Mouse (Mus musculus): Measurements from ENCODE around the gene Pdss2. TPM values are rescaled to one million over a fixed set of nuclear protein-coding genes. Genes with fewer than 3 reads are reported as not detected.

Gene Pdss2
- polyA plus RNA-seq (2015; fragmentation: Nextera tagmentation; extraction: Ambion mirVana), result 7.8 and 8.0 TPM in 2 replicates

DNA sequence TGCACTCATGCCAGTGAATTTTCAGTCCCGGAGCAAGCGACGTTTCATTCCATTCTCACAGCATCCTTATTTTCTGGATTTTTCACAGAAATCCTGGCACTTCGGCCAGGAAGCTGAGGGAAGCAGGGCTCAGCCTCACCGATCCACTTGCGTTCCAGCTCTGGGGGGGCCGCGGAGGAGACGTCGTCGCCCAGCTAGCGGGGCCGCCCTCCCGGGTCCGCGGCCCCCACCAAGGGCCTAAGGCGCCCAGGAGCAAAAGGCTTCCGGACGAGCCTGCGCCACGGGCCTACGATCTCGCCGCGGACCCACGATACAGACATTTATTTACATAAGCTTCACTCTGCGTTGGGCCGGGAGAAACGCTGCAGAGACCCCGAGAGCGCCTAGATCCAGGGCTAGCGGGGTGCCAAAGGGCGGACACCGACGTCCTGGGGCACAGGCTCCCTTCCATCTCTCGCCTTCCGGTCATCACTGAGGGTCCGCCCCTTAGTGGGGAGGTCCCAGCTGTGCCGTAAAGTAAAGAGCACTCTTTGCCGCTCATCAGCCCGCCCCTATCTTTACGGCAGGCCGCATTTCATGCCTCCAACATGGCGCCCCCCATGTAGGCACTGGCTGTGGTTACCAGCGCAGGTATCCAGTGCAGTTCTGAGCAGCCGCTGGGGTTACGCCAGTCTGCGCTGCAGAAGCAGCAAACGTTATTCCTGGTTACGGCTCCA lies at the start of gene Pdss2:
TSS of gene Pdss2 (plus strand) at position 577 of the 716 bp plus-strand sequence.
- Histone ChIP-seq H3K4me3 (ENCODE audit: low read depth, low read length) (peak within 1 kb of the TSS; percentile 87), H3K27me3 (replicated peaks; ENCODE audit: control insufficient read depth, insufficient read depth, low read length) (no peaks in the 10 kb centered on the region), H3K9ac (ENCODE audit: low read depth, low read length) (peak within 1 kb of the TSS; percentile 91), H3K4me1 (replicated peaks; ENCODE audit: control insufficient read depth, insufficient read depth, low read length) (0 out of 2 replicates have a peak, but pooled peaks cover 3% of the 10 kb centered on the region), H3K4me2 (replicated peaks; ENCODE audit: low read depth) (peak within 1 kb of the TSS; percentile 92), H3K9me3 (ENCODE audit: control insufficient read depth) (no peaks in the 10 kb centered on the region), H3K36me3 (ENCODE audit: control insufficient read depth, insufficient read depth) (no peaks in the 10 kb centered on the region), H3K27ac (ENCODE audit: low read depth, low read length) (peak within 1 kb of the TSS; percentile 91)
- WGBS, result under 1% methylated on average over 50 of the region's 50 CpGs
- peak; percentile 97 for ATAC-seq
- TF ChIP-seq CTCF (IDR thresholded peaks at IDR 0.05; ENCODE audit: low read depth), result peak; percentile 51

DNA sequence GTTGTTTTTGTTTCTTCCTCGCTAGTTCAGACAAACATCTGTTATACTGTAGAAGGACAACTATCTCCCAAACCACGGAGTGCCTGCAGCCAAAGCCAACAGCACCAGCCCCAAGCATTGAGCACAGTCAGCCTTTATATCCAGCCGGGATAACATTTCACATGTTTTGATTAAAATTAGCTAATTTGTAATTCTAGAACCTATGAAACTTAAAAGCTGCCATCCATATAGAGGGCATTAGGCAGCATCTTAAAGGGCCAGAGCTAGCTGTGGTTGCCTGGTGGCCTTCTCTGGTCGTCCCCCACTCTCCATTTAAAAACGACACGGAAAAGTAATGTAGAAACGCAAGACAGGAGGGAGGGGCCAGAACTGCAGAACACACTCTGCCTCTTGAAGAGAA lies 49.2 kb upstream of the Pdss2 start:
- H3K4me2 ChIP-seq (replicated peaks; ENCODE audit: low read depth), result peak overlapping the region; percentile 96; the same call in 1 of the 2 replicates
- H3K27me3 ChIP-seq (replicated peaks; ENCODE audit: control insufficient read depth, insufficient read depth, low read length), result peaks cover 64% of the 10 kb centered on the region
- no peak for ATAC-seq
- no peaks in the 10 kb centered on the region for H3K36me3 ChIP-seq (ENCODE audit: control insufficient read depth, insufficient read depth)
- no peak overlapping the region for H3K9ac ChIP-seq (ENCODE audit: low read depth, low read length)
- WGBS, result 12% methylated on average over 7 of the region's 7 CpGs
- H3K9me3 ChIP-seq (ENCODE audit: control insufficient read depth), result no peaks in the 10 kb centered on the region
- no peak for TF ChIP-seq CTCF (IDR thresholded peaks at IDR 0.05; ENCODE audit: low read depth)
- no peak overlapping the region for H3K27ac ChIP-seq (ENCODE audit: low read depth, low read length)
- no peaks in the 10 kb centered on the region for H3K4me1 ChIP-seq (replicated peaks; ENCODE audit: control insufficient read depth, insufficient read depth, low read length)
- peak overlapping the region; percentile 78; the same call in 1 of the 2 replicates for H3K4me3 ChIP-seq (ENCODE audit: low read depth, low read length)

DNA sequence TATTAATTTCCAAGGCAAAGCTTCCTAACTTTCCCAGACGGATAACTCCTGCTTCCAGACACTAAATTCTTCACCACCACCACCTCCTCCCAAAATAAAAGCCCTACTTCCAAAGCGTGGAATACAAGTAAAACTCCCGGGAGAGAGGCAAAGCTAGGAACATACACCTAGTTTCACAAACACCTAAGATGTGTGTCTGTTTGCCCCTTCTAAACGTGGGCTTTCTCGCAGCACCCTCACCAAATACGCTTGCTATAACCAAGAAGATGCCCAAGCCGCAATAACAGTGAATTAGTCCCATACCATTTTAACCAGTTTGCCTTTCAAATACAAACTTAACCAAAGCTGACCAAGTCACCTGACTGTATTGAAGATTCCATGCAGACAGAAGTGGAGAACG lies 48.7 kb upstream of the Pdss2 start:
- WGBS, result 11% methylated on average over 8 of the region's 8 CpGs
- H3K4me2 ChIP-seq (replicated peaks; ENCODE audit: low read depth), result peak overlapping the region; percentile 96
- H3K4me1 ChIP-seq (replicated peaks; ENCODE audit: control insufficient read depth, insufficient read depth, low read length), result no peaks in the 10 kb centered on the region
- no peak for ATAC-seq
- no peaks in the 10 kb centered on the region for H3K36me3 ChIP-seq (ENCODE audit: control insufficient read depth, insufficient read depth)
- H3K27ac ChIP-seq (ENCODE audit: low read depth, low read length), result no peak overlapping the region
- peak overlapping the region; percentile 78 for H3K4me3 ChIP-seq (ENCODE audit: low read depth, low read length)
- no peak for TF ChIP-seq CTCF (IDR thresholded peaks at IDR 0.05; ENCODE audit: low read depth)
- peaks cover 67% of the 10 kb centered on the region for H3K27me3 ChIP-seq (replicated peaks; ENCODE audit: control insufficient read depth, insufficient read depth, low read length)
- no peak overlapping the region for H3K9ac ChIP-seq (ENCODE audit: low read depth, low read length)
- no peaks in the 10 kb centered on the region for H3K9me3 ChIP-seq (ENCODE audit: control insufficient read depth)

DNA sequence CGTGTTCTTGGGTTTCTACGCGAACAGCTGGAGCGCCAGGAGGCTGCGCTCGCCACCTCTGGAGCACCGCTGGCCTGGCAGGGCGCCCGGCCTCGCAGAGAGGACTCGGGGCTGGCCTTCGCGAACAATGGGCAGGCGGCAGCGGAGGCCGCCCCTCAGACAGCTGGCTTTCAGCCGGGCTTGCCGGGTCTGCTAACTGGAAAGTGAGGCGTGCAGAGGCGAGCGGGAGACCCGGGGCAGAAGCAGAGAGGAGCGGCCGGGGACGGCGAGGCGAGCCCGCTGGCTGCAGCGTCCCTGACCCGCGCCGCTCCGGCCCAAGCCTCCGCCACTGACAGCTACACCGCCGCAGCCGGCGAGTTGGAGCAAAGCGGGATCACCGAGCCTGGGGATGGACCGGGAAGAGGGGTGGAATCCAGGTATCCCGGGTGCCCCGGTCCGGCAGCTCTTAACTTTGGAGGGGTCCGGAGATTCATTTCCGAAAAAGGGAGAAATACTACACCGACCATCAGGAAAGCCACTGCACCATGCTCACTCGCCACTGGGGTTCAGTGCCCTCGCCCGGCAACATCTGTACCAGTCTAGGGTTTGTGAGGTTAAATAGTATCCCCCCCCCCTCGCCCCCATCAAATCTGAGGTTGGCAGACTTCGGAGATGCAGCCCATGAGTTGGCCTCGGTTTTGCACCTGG lies 48.0 kb upstream of the Pdss2 start:
- Histone ChIP-seq H3K9me3 (ENCODE audit: control insufficient read depth) (no peaks in the 10 kb centered on the region), H3K36me3 (ENCODE audit: control insufficient read depth, insufficient read depth) (no peaks in the 10 kb centered on the region), H3K4me3 (ENCODE audit: low read depth, low read length) (peak overlapping the region; percentile 78), H3K27me3 (replicated peaks; ENCODE audit: control insufficient read depth, insufficient read depth, low read length) (peaks cover 73% of the 10 kb centered on the region), H3K9ac (ENCODE audit: low read depth, low read length) (peak overlapping the region; percentile 37; the same call in 1 of the 2 replicates), H3K27ac (ENCODE audit: low read depth, low read length) (no peak overlapping the region), H3K4me2 (replicated peaks; ENCODE audit: low read depth) (peak overlapping the region; percentile 96), H3K4me1 (replicated peaks; ENCODE audit: control insufficient read depth, insufficient read depth, low read length) (no peaks in the 10 kb centered on the region)
- under 1% methylated on average over 53 of the region's 53 CpGs for WGBS
- peak; percentile 42 for TF ChIP-seq CTCF (IDR thresholded peaks at IDR 0.05; ENCODE audit: low read depth)
- peak; percentile 42; the same call in 1 of the 2 replicates for ATAC-seq

DNA sequence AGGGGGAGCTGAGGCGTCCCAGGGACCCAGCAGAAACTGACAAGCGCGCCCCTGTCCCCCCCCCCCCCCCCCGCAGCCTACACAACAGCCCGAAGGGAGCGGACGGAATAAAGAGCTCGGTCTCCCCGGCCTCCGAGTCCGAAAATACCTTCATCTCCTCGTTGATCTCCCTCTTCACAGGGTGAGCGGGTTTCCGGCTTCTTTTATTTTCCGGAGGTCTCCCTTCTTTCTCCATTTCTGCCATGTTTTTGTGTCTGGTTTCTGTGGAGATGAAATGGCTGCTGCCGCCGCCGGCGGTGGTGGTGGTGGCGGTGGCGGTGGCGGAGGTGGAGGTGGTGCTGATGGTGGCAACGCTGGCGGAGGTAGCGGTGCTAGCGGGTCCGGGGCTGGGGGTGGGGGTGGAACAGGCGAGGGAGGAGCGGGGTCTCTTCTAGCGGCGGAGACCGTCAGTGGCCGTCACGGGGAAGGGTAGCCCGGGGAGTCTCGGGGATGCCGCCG lies 47.4 kb upstream of the Pdss2 start:
- Histone ChIP-seq H3K36me3 (ENCODE audit: control insufficient read depth, insufficient read depth) (no peaks in the 10 kb centered on the region), H3K9me3 (ENCODE audit: control insufficient read depth) (no peaks in the 10 kb centered on the region), H3K4me2 (replicated peaks; ENCODE audit: low read depth) (peak overlapping the region; percentile 96), H3K27ac (ENCODE audit: low read depth, low read length) (no peak overlapping the region), H3K27me3 (replicated peaks; ENCODE audit: control insufficient read depth, insufficient read depth, low read length) (peaks cover 78% of the 10 kb centered on the region), H3K9ac (ENCODE audit: low read depth, low read length) (peak overlapping the region; percentile 78), H3K4me3 (ENCODE audit: low read depth, low read length) (peak overlapping the region; percentile 78), H3K4me1 (replicated peaks; ENCODE audit: control insufficient read depth, insufficient read depth, low read length) (no peaks in the 10 kb centered on the region)
- TF ChIP-seq CTCF (IDR thresholded peaks at IDR 0.05; ENCODE audit: low read depth), result no peak
- 2% methylated on average over 28 of the region's 38 CpGs for WGBS
- ATAC-seq, result peak; percentile 26; the same call in 1 of the 2 replicates

All from intestine, postnatal 0 days (tissue).